8 mouse cellular contexts compared by ENCODE assay signal in the genomic region with DNA sequence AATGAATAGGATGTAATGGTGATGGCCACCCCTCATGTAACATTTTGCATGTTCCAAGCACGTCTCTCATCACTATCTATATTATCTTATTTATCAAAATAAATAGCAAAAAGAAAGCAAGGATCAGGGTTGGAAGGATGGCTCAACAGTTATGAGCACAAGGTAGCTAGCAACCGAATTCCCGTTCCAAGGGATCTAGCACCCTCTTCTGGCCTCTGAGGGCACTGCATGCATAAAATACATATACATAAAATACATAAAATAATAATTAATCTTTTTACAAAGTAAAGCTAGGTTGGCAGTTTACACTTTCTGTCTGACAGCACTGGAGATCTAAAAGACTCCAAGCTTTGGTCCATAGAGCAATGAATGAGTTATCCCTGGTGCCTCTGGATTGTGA. TPM values are rescaled to one million over a fixed set of nuclear protein-coding genes. Genes with fewer than 3 reads are reported as not detected.
DNase-seq lines count a peak whose midpoint lies in the region.

No protein-coding gene starts in this region.

- DNase-seq in gastrocnemius, postnatal 10 days, result peak; percentile 30
- DNase-seq in gastrocnemius, postnatal 4 days (ENCODE audit: low spot score in 2 of 2), result no peak
- DNase-seq in right cerebral cortex, postnatal 14 days, result peak; percentile 35
- DNase-seq in right cerebral cortex, postnatal 36 days (ENCODE audit: low spot score in 2 of 2), result no peak
- peak; percentile 56 for DNase-seq in embryo, embryonic 11 days
- DNase-seq in lung, postnatal 10 days, result peak; percentile 51
- no peak for DNase-seq in urinary bladder, postnatal 25 days (ENCODE audit: low spot score)
- DNase-seq in left cerebral cortex, adult 8-10 months (ENCODE audit: low spot score in 2 of 2), result no peak

RNA-seq across cellular contexts. Expression of a gene that starts 5.5 kb away (rescaled TPM):
- total RNA-seq in gastrocnemius, postnatal 10 days (2021), result not detected
- not detected for total RNA-seq in gastrocnemius, postnatal 4 days (2021)
- not detected for total RNA-seq in left cerebral cortex, adult 8-10 months (2022)

RNA-seq across cellular contexts. Expression of a gene that starts 24.0 kb away (rescaled TPM):
- total RNA-seq in gastrocnemius, postnatal 10 days (2021), result not detected
- total RNA-seq in gastrocnemius, postnatal 4 days (2021), result not detected
- total RNA-seq in left cerebral cortex, adult 8-10 months (2022), result not detected

RNA-seq across cellular contexts. Expression of a gene that starts 36.2 kb away (rescaled TPM):
- 10 to 100 TPM; 24.3 to 30.7 TPM for total RNA-seq in gastrocnemius, postnatal 10 days (2021)
- 10 to 100 TPM; 34.1 to 50.4 TPM for total RNA-seq in gastrocnemius, postnatal 4 days (2021)
- 10 to 100 TPM in 2 of 4 experiments, 1 to 10 TPM in 2; 9.5 to 12.0 (median 10.4) TPM for total RNA-seq in left cerebral cortex, adult 8-10 months (2022)

Comparison
In these comparisons a context has a peak if more than half of its experiments do, and no peak if none do; other contexts are left out.
1. DNase-seq: peak in gastrocnemius, postnatal 10 days (single experiment), right cerebral cortex, postnatal 14 days (single experiment), embryo, embryonic 11 days (single experiment) and lung, postnatal 10 days (single experiment); none in gastrocnemius, postnatal 4 days (0 of 2), right cerebral cortex, postnatal 36 days (0 of 2), urinary bladder, postnatal 25 days (single experiment) and left cerebral cortex, adult 8-10 months (0 of 2).